Mouse (Mus musculus) G1E-ER4 (cell line): ENCODE data around the gene Ip6k2. TPM values are rescaled to one million over a fixed set of nuclear protein-coding genes. Genes with fewer than 3 reads are reported as not detected.

Source experiments
- GATA1 ChIP-seq: IDR thresholded peaks from one replicate; pipeline ENCODE4 v1.8.0; 2012; ENCODE audit warnings: low read length, inconsistent platforms
- polyA plus RNA-seq: library from polyadenylated mRNA; stranded (reverse); fragments of >175 nt; gene quantifications from 2 replicates; pipeline ENCODE4 v1.2.3, GENCODE M21; 2012

Ip6k2 gene
- polyA plus RNA-seq, 1 experiment: 31.0 TPM

GRCm38 (mm10) chr9:108759805-108760204, 23.8 kb upstream of the Ip6k2 start:
- no peak for TF ChIP-seq GATA1

DNA sequence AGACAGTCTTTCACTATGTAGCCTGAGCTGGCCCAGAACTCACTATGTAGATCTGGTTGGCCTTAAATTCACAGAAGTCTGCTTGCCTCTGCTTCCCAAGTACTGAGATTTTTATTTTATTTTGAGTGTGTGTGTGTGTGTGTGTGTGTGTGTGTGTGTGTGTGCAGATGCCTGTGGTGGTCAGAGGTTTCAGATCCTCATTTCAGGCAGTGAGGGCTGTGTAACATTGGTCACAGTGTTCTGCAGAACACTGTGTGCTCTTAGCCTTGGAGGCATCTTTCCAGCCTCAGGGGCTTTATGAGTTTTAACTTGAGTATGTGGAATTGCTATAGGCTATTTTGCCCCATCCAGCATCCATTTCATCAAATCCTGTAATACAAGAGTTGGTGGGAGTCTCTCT, 22.0 kb upstream of the Ip6k2 start:
- no peak for TF ChIP-seq GATA1

- no peak for TF ChIP-seq GATA1
These were observed 18.6 kb upstream of the Ip6k2 start for GRCm38 (mm10) chr9:108764971-108765370.

DNA sequence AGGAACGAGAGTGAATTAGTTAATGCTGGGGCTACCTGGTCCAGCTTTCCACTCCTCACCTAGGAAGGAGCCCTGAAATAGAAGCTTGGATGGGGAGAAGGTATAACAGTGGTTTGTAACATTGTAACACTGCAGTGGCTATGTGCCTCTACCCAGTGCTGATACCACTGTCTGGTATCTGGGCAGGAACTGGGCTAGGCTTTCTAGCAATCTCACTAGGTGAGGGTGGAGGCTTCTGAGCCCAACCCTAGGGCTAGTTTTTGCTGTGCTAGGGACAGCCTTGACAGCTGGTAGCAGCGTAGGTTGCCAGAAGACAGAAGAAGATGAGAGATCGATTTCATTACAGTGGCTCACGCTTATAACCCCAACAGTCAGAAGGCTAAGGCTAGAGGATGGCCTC, 7.0 kb upstream of the Ip6k2 start:
- no peak for TF ChIP-seq GATA1

- TF ChIP-seq GATA1: no peak
These were observed 6.3 kb upstream of the Ip6k2 start for GRCm38 (mm10) chr9:108777276-108777675.

GRCm38 (mm10) chr9:108780959-108781358, 2.6 kb upstream of the Ip6k2 start:
- no peak for TF ChIP-seq GATA1

- no peak for TF ChIP-seq GATA1
These were observed 1.7 kb upstream of the Ip6k2 start for GRCm38 (mm10) chr9:108781891-108782290.

GRCm38 (mm10) chr9:108782836-108783547, 604 bp upstream of the Ip6k2 start:
- no peak for TF ChIP-seq GATA1

DNA sequence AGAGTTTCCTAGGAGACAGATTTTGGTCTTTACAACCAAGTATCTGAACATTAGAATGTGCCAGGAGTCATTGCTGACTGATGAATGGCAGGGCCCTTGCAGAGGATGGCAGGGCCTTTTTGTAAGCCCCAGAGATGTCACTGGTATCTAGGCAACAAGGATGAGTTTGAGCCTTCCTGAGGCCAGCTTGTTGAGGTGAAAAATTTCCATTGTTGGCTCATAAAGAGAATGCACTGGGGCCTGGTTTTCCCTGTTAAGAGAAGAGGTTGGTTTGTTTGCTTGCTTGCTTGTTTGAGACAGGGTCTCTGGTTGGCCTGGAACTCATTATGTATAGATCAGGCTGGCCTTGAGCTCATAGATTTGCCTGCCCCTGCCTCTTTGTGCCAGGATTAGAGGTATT, 1.8 kb downstream of the Ip6k2 start:
- TF ChIP-seq GATA1: no peak

DNA sequence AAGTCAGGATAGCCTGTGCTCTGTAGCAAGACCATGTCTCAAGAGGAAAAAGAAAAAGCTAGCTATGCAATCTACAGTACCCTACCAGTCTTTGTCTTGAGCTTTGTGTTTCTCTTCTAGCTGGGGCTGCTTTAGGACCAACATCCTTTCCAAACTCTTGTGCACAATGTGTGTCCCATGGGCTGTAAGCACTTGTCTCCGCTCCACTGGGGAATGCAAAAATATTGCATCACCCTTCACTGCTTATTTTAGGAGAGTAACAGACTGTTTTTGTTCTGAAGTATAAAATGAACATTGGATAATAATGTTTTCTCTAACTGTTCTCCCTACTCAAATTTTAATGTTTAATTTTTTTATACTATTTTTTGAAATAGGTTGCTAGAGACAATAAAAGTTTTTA, 2.9 kb downstream of the Ip6k2 start:
- TF ChIP-seq GATA1: no peak

DNA sequence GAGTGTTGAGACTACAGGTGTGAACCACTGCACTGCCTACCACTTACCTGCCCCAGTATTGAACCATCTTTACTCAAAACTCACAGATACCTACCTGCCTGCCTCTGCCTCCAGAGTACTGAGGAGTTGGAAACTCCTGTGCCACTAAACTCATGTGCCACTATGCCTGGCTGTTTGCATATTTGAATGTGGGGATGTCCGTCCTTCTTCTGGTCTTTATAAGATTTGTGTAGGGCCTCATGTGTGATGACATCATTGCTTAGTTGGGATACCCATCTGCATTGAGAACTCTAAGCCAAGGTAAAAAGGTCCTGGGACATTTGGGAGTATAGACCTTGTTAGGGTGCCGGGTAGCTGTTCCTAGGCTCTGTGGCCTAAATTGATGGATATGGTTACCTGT, 3.5 kb downstream of the Ip6k2 start:
- no peak for TF ChIP-seq GATA1

- no peak for TF ChIP-seq GATA1
These were observed 5.1 kb downstream of the Ip6k2 start for GRCm38 (mm10) chr9:108788713-108789112.

DNA sequence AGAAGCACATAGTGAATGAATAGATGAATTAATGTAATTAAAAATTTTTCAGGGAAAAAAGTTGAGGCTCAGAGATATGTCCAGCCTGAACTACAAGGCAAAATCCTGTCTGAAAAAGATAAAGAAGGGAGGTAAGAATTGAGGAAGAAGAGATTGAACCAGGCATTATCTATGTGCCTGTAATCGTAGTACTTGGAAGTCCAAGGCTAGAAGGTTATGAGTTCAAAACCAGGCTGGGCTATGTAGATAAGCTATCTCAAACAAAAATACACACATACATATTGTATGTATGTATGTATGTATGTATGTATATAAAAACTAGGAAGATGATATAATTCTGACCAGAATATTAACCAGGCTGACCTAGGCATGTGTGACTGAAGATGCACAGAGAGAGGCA, 8.7 kb downstream of the Ip6k2 start:
- no peak for TF ChIP-seq GATA1

DNA sequence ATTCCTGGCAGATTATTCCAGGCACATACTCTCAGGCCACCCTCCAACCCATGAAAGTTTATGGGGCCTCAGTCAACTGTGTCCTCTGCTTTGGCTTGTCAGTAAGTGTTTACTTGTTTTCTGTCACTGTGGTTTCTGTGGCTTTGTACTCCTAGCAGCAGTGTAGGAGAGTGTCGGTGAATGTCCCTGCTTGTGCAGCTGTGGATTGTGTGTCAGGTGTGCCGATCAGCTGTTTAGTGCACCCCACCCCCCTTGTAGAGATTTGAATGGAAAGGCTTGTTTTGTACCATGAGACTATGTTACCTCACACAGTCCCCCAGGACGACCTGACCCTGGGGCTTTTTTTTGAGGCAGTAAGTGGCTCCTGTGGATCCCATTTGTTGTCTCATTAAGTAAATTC, 9.1 kb downstream of the Ip6k2 start:
- no peak for TF ChIP-seq GATA1

DNA sequence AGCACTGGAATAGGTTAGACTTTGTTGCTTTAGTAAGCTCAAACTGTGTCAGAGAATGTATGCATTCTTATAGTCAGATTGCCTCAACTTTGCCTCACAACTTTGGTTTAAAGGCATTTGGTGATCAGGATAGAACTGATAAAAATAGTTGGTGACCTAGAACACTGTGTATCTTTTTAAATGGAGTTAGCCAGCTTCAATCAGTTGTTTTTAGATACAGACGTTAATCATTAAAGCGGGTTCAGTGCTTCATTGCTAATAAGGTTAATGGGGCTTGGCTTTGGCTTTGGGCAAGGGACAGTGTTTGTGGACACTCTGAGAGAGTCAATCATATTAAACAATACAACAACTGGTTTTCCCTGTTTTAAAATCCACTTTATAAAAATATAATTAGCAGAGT, 11.7 kb downstream of the Ip6k2 start:
- TF ChIP-seq GATA1: no peak

GRCm38 (mm10) chr9:108795762-108796161, 12.2 kb downstream of the Ip6k2 start:
- TF ChIP-seq GATA1: no peak

GRCm38 (mm10) chr9:108796351-108796981, 12.9 kb downstream of the Ip6k2 start:
- no peak for TF ChIP-seq GATA1

- no peak for TF ChIP-seq GATA1
These were observed 13.9 kb downstream of the Ip6k2 start for GRCm38 (mm10) chr9:108797477-108797876.
